In genomic region chr7:49190231-49190985, GRCm38 (mm10) we compare ENCODE assay signal across 10 mouse cellular contexts.
DNase-seq lines count a peak whose midpoint lies in the region; ATAC-seq and TF ChIP-seq lines count a peak whose summit lies in the region.
"Had no signal": no experiment of that assay in that cellular context is flagged by ENCODE, and none has a peak within 500 bp of the region (broad histone marks: within the 10 kb centered on the region; RNA-seq: fewer than 3 reads in every experiment).

No protein-coding gene starts in this region.

- no peaks in the 10 kb centered on the region for H3K36me3 ChIP-seq in neural tube, embryonic 13.5 days
- no peaks in the 10 kb centered on the region for H3K36me3 ChIP-seq in limb, embryonic 10.5 days
- H3K36me3 ChIP-seq: limb, embryonic 13.5 days had no signal

- H3K9me3 ChIP-seq in neural tube, embryonic 13.5 days: no peaks in the 10 kb centered on the region
- no peaks in the 10 kb centered on the region for H3K9me3 ChIP-seq in limb, embryonic 10.5 days (replicated peaks)
- H3K9me3 ChIP-seq: limb, embryonic 13.5 days had no signal

- no peak overlapping the region for H3K4me2 ChIP-seq in neural tube, embryonic 13.5 days
- H3K4me2 ChIP-seq: limb, embryonic 13.5 days had no signal

- TF ChIP-seq POLR2A in cerebellum, adult 2 months (IDR thresholded peaks at IDR 0.05; ENCODE audit: borderline replicate concordance, insufficient read depth, low read length): no peak

- H3K9ac ChIP-seq in neural tube, embryonic 13.5 days: no peak overlapping the region
- H3K9ac ChIP-seq: limb, embryonic 13.5 days had no signal

- H3K27me3 ChIP-seq in cerebellum, adult 2 months (ENCODE audit: control insufficient read depth, insufficient read depth, low read length): no peaks in the 10 kb centered on the region
- no peaks in the 10 kb centered on the region for H3K27me3 ChIP-seq in neural tube, embryonic 13.5 days
- H3K27me3 ChIP-seq in limb, embryonic 10.5 days (ENCODE audit: low read depth, poor library complexity, severe bottlenecking): no peaks in the 10 kb centered on the region
- H3K27me3 ChIP-seq: limb, embryonic 13.5 days had no signal

- no peak for TF ChIP-seq CTCF in cerebellum, adult 2 months (IDR thresholded peaks at IDR 0.05; ENCODE audit: borderline replicate concordance, insufficient read depth, low read depth, low read length)

- WGBS in cerebellum, adult 2 months: 15% methylated on average over 4 of the region's 4 CpGs
- WGBS in neural tube, embryonic 13.5 days: 77% methylated on average over 4 of the region's 4 CpGs
- 86% methylated on average over 4 of the region's 4 CpGs for WGBS in limb, embryonic 10.5 days

- peaks cover 59% of the 10 kb centered on the region for H3K4me1 ChIP-seq in cerebellum, adult 2 months (ENCODE audit: control insufficient read depth, insufficient read depth, low read length)
- H3K4me1 ChIP-seq in neural tube, embryonic 13.5 days (replicated peaks): peaks cover 63% of the 10 kb centered on the region
- 0 out of 2 replicates have a peak, but pooled peaks cover 3% of the 10 kb centered on the region for H3K4me1 ChIP-seq in limb, embryonic 10.5 days
- H3K4me1 ChIP-seq: limb, embryonic 13.5 days had no signal

- DNase-seq in left cerebral cortex, adult 18-20 months (ENCODE audit: low spot score in 2 of 2): peak; percentile 59 to 63
- DNase-seq in left cerebral cortex, adult 11 months (ENCODE audit: low spot score): no peak
- peak; percentile 80 to 88 for DNase-seq in cerebellum, adult 2 months
- no peak for DNase-seq in limb, embryonic 10.5 days (ENCODE audit: low spot score)
- DNase-seq in MN1 (ENCODE audit: low spot score): no peak
- no peak for DNase-seq in B cell, adult 2 months
- DNase-seq: kidney, adult 2 months had no signal

- peak; percentile 70 for ATAC-seq in granulocyte monocyte progenitor cell, adult 5-6 weeks (replicated peaks; ENCODE audit: poor library complexity, severe bottlenecking)
- ATAC-seq in neural tube, embryonic 13.5 days (ENCODE audit: low read depth): no peak

- peak overlapping the region; percentile 44 for H3K27ac ChIP-seq in cerebellum, adult 2 months (ENCODE audit: insufficient read depth, low read length)
- peak overlapping the region; percentile 84 for H3K27ac ChIP-seq in neural tube, embryonic 13.5 days (replicated peaks)
- H3K27ac ChIP-seq in limb, embryonic 10.5 days: no peak overlapping the region
- H3K27ac ChIP-seq: limb, embryonic 13.5 days had no signal

- no peak overlapping the region for H3K4me3 ChIP-seq in cerebellum, adult 2 months (replicated peaks; ENCODE audit: insufficient read depth, low read depth, low read length)
- no peak overlapping the region for H3K4me3 ChIP-seq in neural tube, embryonic 13.5 days
- H3K4me3 ChIP-seq in limb, embryonic 10.5 days: no peak overlapping the region
- H3K4me3 ChIP-seq: limb, embryonic 13.5 days had no signal

Comparison
In these comparisons a context has a peak if more than half of its experiments do, and no peak if none do; other contexts are left out.
1. DNase-seq: peak in left cerebral cortex, adult 18-20 months (2 of 2) and cerebellum, adult 2 months (2 of 2); none in left cerebral cortex, adult 11 months (single experiment), limb, embryonic 10.5 days (single experiment), MN1 (single experiment) and B cell, adult 2 months (0 of 2).